Mouse (Mus musculus): ENCODE results near the gene Olfr1145. TPM values are rescaled to one million over a fixed set of nuclear protein-coding genes. Genes with fewer than 3 reads are reported as not detected.

The Olfr1145 gene
- total and polyA plus RNA-seq, 3 experiments, result not detected

GRCm38 (mm10) chr2:87830233-87830632, 20.6 kb downstream of the Olfr1145 start, which contains the start of gene Olfr1148:
TSS of gene Olfr1148 (plus strand) at chr2:87830533.
- no peak within 1 kb of the TSS for H3K9ac ChIP-seq (ENCODE audit: control insufficient read depth, low read depth, low read length, poor library complexity, severe bottlenecking)
- H3K27ac ChIP-seq (ENCODE audit: control insufficient read depth, low read depth, low read length), result no peak within 1 kb of the TSS
- H3K4me3 ChIP-seq (ENCODE audit: control insufficient read depth in 1 of 2, insufficient read depth in 1 of 2, low read depth in 2 of 2, low read length in 2 of 2), result no peak within 1 kb of the TSS
- no peaks in the 10 kb centered on the region for H3K4me1 ChIP-seq (ENCODE audit: control insufficient read depth in 1 of 2, insufficient read depth in 2 of 2, low read length in 2 of 2)
- H3K9me3 ChIP-seq (replicated peaks; ENCODE audit: insufficient read depth, low read length), result no peaks in the 10 kb centered on the region
- no peaks in the 10 kb centered on the region for H3K27me3 ChIP-seq (ENCODE audit: control insufficient read depth in 1 of 2, insufficient read depth in 2 of 2, low read length in 2 of 2)
- H3K79me2 ChIP-seq (ENCODE audit: control insufficient read depth, insufficient read depth, low read length, poor library complexity), result no peaks in the 10 kb centered on the region
- no peaks in the 10 kb centered on the region for H3K36me3 ChIP-seq (ENCODE audit: control insufficient read depth in 1 of 2, insufficient read depth in 2 of 2, low read length in 2 of 2)
- TF ChIP-seq CHD1 (IDR thresholded peaks at IDR 0.05; ENCODE audit: low read depth, low read length), result no peak
- no peak for TF ChIP-seq ETS1 (IDR thresholded peaks at IDR 0.05; ENCODE audit: low read depth, low read length)
- no peak for TF ChIP-seq JUND (IDR thresholded peaks at IDR 0.05; ENCODE audit: low read depth, low read length)
- no peak for TF ChIP-seq USF1 (IDR thresholded peaks at IDR 0.05; ENCODE audit: low read depth, low read length)
- no peak for TF ChIP-seq POLR2AphosphoS5 (IDR thresholded peaks at IDR 0.05; ENCODE audit: borderline replicate concordance, low read depth, low read length)
- TF ChIP-seq UBTF (IDR thresholded peaks at IDR 0.05; ENCODE audit: borderline replicate concordance, insufficient read depth, low read depth, low read length), result no peak
- no peak for DNase-seq (ENCODE audit: low read depth, low spot score)

- no peaks in the 10 kb centered on the region for H3K27me3 ChIP-seq (ENCODE audit: control insufficient read depth in 1 of 2, insufficient read depth in 2 of 2, low read length in 2 of 2)
- no peak within 1 kb of the TSS for H3K4me3 ChIP-seq (ENCODE audit: control insufficient read depth in 1 of 2, insufficient read depth in 1 of 2, low read depth in 2 of 2, low read length in 2 of 2)
- no peak within 1 kb of the TSS for H3K27ac ChIP-seq (ENCODE audit: control insufficient read depth, low read depth, low read length)
- no peaks in the 10 kb centered on the region for H3K36me3 ChIP-seq (ENCODE audit: control insufficient read depth in 1 of 2, insufficient read depth in 2 of 2, low read length in 2 of 2)
- no peaks in the 10 kb centered on the region for H3K9me3 ChIP-seq (replicated peaks; ENCODE audit: insufficient read depth, low read length)
- H3K79me2 ChIP-seq (ENCODE audit: control insufficient read depth, insufficient read depth, low read length, poor library complexity), result no peaks in the 10 kb centered on the region
- TF ChIP-seq TAL1 (IDR thresholded peaks at IDR 0.05; ENCODE audit: low read length) (no peak), TCF12 (IDR thresholded peaks at IDR 0.05; ENCODE audit: low read depth, low read length) (no peak), KAT2A (conservative IDR thresholded peaks at IDR 0.05; ENCODE audit: low read depth, low read length) (no peak), MYC (IDR thresholded peaks at IDR 0.05; ENCODE audit: low read depth, low read length) (no peak), ZKSCAN1 (IDR thresholded peaks at IDR 0.05; ENCODE audit: low read depth, low read length) (no peak), EP300 (IDR thresholded peaks at IDR 0.05; ENCODE audit: low read depth in 1 of 2, low read length in 2 of 2) (no peak), MAFK (IDR thresholded peaks at IDR 0.05; ENCODE audit: borderline replicate concordance, low read depth, low read length) (no peak), RAD21 (IDR thresholded peaks at IDR 0.05; ENCODE audit: low read depth, low read length) (no peak), ZNF384 (IDR thresholded peaks at IDR 0.05; ENCODE audit: low read depth, low read length) (no peak), NELFE (IDR thresholded peaks at IDR 0.05; ENCODE audit: low read depth, low read length) (no peak), POLR2A (IDR thresholded peaks at IDR 0.05; ENCODE audit: control insufficient read depth in 1 of 2, insufficient read depth in 1 of 2, low read depth in 1 of 2, low read length in 2 of 2, poor library complexity in 1 of 2) (no peak), MAZ (IDR thresholded peaks at IDR 0.05; ENCODE audit: low read depth, low read length) (no peak)
- H3K9ac ChIP-seq (ENCODE audit: control insufficient read depth, low read depth, low read length, poor library complexity, severe bottlenecking), result no peak within 1 kb of the TSS
- no peak for DNase-seq (ENCODE audit: low read depth, low spot score)
- no peaks in the 10 kb centered on the region for H3K4me1 ChIP-seq (ENCODE audit: control insufficient read depth in 1 of 2, insufficient read depth in 2 of 2, low read length in 2 of 2)
These were observed 34.1 kb downstream of the Olfr1145 start, which contains the start of gene Olfr1150-ps1 for GRCm38 (mm10) chr2:87843693-87844092. TSS of gene Olfr1150-ps1 (plus strand) at chr2:87843993.

Measured in MEL (cell line).